Mouse (Mus musculus): ENCODE measurements around the gene Neurod1. TPM values are rescaled to one million over a fixed set of nuclear protein-coding genes. Genes with fewer than 3 reads are reported as not detected.

Neurod1 gene
- total RNA-seq (2021): not detected

- DNase-seq: no peak
- intact Hi-C loops (cut with DNase I): no loop called here
Measured at GRCm38 (mm10) chr2:79456575-79457349, at the start of gene Neurod1, which contains the start of gene Cerkl. Gene Neurod1 (minus strand): TSS chr2:79456751. Gene Cerkl (minus strand): TSS chr2:79456785.

DNA sequence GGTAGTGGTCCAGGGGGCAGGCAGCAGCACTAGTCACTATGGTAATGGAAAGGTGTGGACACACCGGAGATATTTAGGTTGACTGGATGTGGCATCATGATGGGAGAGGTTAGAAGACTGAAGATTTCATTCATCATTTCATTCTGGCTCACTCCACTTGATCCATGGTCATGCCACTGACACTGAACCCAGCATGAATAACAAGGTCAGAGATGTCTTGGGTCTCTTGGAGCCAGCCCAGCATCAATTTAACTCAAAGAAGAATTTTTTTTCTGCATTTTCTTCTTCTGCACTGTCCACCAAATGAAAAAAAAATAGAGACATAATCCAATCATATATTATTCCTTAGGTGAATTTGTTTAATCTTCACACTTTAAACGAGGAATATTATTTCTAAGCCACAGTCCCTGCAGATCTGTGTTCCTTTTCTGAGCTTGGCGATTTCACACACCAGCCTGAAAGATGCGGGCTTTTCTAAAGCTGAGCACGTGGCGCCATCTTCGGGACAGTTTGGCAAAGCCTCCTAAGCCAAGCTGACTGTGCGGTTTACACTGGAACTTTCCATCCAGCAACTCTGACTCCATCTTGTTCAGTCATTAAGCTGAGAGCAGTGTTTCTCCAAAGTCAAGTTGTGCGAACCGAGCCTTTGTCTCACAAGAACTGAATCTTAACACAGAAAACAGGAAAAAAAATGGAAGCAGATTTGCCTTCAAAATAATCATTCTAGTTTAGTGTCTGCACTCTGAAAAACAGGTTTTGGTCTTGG, 42.6 kb upstream of the Neurod1 start:
- intact Hi-C loops (cut with DNase I): loop anchor here (1.0 to 10.0 kb wide), 4 partner anchors 127 to 1450 kb away; no protein-coding TSS in a partner anchor
- peak; percentile 64 to 81 for DNase-seq

DNA sequence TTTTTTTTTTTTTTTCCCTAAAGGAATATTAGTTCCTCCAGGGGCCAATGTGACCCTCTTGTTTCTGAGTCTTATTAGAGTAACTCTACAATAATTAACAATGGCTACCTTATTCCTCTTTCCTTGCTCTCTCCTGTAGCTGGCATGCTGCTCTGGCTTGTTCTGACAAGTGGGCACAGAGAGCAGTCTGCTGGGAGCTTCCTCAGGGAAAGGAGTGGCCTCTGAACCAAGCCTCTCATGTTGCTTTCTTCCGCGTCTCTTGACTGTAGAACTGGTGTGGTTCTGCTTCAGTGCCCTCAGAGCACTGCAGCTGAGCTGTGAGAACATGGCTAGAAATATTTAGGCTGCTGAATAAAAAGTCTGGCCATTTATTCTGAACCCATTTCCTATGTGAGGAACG, 28.6 kb upstream of the Neurod1 start:
- intact Hi-C loops (cut with DNase I): no loop called here
- DNase-seq: no peak

DNA sequence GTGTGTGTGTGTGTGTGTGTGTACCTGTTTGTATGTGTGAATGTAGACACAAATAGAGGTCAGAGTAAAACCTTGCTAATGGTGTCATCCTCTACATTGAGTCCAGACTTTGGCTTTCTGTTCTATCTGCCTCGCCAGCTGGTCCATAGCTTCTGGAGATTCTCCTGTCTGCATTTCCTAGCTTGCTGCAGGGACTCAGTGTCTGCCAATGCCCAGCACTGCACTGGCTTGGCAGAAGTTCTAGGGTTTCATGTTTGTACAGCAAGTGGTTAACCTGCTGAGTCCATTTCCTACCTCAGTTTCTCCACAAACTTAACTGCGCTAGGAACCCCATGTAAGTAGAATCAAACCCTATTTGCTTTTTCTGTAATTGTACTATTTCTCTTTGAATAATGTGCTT, 26.0 kb upstream of the Neurod1 start:
- intact Hi-C loops (cut with DNase I): no loop called here
- DNase-seq: no peak

DNA sequence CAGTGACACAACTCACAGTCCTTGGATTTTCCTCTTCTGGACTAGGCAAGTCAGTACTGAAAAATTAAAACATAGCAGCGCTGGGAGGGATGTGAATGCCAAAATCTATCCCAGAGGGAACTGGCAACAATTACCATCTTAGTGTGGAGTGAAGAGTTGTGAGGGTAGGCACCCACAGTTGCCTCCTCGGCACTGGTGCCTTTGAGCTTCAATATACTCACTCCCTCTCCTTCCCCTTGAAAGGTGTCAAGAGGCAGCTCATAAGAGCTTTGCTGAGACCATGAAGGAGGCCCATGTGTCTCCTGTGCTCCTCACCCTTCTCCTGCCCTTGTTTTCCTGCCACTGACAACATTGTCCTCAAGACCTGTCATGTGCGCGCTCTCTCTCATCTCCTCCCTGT, 5.9 kb upstream of the Neurod1 start:
- intact Hi-C loops (cut with DNase I): no loop called here
- DNase-seq: no peak

DNA sequence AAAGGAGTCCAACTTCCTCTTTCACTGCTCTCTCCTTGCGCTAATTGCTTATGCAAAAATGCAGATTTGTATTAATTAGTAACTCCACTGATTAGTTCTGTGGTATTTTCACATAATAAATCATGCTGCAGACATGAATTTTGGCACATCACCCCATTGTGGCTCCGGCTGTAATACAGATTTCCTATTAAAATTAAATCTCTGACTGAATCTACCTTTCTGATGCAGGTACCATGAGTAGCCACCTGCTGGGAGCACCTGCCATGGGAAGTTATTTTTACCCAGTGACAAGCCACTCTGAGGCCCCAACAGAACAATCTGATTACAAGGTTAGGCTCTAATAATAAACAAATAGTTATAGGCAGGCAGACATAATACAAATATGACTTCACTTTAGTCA, 5.3 kb upstream of the Neurod1 start:
- intact Hi-C loops (cut with DNase I): no loop called here
- DNase-seq: no peak

DNA sequence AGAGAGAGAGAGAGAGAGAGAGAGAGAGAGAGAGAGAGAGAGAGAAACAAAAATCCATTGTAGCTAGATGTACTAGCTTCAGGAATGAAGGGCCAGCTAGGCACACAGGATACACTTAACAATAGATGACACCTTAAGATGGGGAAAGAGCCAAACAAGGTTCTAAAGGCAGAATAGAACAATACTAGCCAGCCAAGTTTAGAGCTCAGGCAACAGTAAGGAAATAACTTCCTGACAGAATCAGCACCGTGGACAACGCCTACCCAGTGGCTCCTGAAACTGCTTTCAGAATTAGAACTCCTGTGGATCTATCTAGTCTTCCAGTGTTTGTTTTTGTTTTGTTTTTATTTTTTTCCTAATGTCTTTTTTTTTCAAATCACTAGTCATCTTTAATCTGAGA, 4.0 kb upstream of the Neurod1 start:
- DNase-seq: peak; percentile 33 to 50
- intact Hi-C loops (cut with DNase I): no loop called here

- intact Hi-C loops (cut with DNase I): no loop called here
- no peak for DNase-seq
Measured at GRCm38 (mm10) chr2:79460107-79460506, 3.6 kb upstream of the Neurod1 start.

- intact Hi-C loops (cut with DNase I): no loop called here
- DNase-seq: no peak
Measured at GRCm38 (mm10) chr2:79459061-79460045, 2.8 kb upstream of the Neurod1 start.

DNA sequence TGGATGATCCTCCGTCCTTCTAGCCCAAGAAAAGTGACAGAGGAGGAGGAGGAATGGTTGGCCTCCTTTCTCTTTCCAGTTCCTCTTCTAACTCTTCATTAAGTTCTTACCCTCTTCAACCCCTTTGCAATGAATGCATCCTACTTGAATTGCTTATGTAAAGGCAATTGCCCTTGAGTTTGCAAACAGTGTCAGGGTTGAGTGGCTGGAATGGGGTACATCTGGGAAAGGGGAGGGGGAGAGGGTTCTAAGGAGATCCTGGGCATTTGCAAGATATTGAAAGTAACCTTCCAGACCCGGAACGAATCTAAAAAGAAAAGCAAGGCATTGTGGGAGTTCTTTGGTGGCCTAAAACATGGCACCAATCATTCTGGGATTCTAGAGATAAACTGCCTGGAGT, 1.4 kb upstream of the Neurod1 start:
- intact Hi-C loops (cut with DNase I): no loop called here
- DNase-seq: no peak

DNA sequence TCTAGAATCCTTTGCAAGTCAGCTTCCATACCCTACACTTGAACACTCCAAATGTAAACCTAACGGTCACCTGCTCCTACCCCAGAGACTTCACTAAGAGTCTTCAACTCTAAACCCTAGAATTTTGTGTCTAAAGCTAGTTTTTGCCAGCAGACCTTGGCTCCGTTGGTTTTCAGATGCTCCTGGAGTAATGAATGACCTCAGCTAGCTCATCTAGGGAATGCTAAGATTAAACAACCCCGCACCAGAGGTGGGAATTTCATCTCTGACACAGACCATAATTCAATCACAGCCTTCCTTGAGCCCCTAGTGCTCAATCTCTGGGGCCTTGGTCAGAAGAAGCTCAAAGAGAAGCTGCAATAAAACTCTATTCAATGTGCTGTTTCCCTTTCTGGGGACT, 883 bp upstream of the Neurod1 start:
- DNase-seq: no peak
- intact Hi-C loops (cut with DNase I): no loop called here

DNA sequence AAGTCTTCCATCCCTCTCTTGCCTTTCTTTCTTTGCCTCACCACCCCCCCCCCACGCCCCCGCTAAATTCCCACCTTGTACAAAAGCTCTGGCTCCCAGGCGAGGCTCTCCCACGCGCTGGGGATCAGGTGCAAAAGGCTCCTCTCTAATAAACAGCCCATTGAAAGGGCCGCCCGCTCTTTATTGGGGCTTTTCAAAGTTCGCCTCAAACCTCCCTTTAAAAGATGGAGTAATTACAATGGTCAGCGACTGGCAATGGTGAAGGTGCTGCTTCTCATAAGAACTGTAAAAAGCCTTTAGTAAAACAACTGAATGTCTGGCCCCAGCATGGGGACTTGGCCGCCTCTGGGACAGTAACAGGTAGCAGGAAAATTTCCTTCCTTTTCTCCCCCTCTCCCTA, 905 bp downstream of the Neurod1 start:
- no peak for DNase-seq
- intact Hi-C loops (cut with DNase I): no loop called here

DNA sequence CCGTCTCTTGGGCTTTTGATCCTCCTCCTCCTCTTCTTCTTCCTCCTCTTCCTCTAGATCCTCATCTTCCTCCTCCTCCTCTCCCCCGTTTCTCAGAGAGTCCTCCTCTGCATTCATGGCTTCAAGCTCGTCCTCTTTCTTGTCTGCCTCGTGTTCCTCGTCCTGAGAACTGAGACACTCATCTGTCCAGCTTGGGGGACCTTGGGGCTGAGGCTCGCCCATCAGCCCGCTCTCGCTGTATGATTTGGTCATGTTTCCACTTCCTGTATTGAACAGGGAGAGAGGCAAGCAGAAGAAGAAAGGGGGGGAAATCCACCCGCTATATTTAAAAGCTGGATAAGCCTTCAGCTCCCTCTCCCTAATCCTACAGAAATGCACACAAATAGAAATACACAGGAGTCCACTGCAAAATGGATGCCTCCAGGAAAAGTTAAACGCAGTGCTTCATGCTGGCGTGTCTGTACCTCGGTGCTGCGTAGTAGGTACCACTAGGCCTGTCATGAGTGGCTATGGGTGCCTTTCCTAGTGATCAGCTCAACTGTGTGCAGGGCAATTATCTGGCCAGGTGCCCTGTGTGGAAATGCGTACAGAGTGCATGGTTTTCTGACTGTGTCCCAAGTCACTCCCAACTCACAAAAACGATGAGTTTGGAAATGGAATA, 1.6 kb downstream of the Neurod1 start:
- intact Hi-C loops (cut with DNase I): no loop called here
- no peak for DNase-seq

- intact Hi-C loops (cut with DNase I): no loop called here
- DNase-seq: peak; percentile 83 to 90
Measured at GRCm38 (mm10) chr2:79453901-79454781, 2.4 kb downstream of the Neurod1 start.

- no peak for DNase-seq
- intact Hi-C loops (cut with DNase I): no loop called here
Measured at GRCm38 (mm10) chr2:79451438-79451837, 5.1 kb downstream of the Neurod1 start.

GRCm38 (mm10) chr2:79450684-79451394, 5.7 kb downstream of the Neurod1 start:
- DNase-seq: no peak
- intact Hi-C loops (cut with DNase I): no loop called here

GRCm38 (mm10) chr2:79449371-79449770, 7.2 kb downstream of the Neurod1 start:
- intact Hi-C loops (cut with DNase I): no loop called here
- DNase-seq: no peak

DNA sequence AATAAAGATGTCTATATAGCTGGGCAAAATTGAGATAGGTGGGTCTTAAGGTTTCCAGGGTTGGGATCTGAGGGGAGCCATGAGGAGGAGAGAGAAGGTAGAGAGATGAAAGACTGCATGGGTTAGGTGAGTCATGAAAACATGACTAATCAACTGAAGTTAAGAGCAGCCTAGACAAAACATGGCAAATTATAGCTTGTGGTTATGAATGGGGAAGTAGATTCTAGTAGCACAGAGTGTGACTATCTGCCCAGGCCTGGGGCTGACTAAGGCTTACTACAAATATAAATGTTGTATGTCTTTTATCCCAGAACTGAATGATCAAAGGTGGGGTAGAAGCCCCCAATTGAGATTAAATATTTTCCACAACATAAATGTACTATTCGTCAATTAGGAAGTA, 9.4 kb downstream of the Neurod1 start:
- no peak for DNase-seq
- intact Hi-C loops (cut with DNase I): no loop called here
